Mouse (Mus musculus) bone marrow, adult 2 months (tissue): ENCODE results near the gene Rps6kb2. TPM values are rescaled to one million over a fixed set of nuclear protein-coding genes. Genes with fewer than 3 reads are reported as not detected.
"Not testable (repeated sequence)": the region's sequence is repeated elsewhere in the genome, so short reads cannot be mapped to it uniquely, and the experiment has no call there.

Source experiments
- H3K27ac ChIP-seq: fragments of 200-500 bp; 2 replicates; pipeline ENCODE4 v1.5.1; 2012; ENCODE audit warnings: low read depth, mild to moderate bottlenecking, control low read depth, inconsistent platforms, low read length; ENCODE audit not compliant: control insufficient read depth, poor library complexity, insufficient read depth
- H3K4me1 ChIP-seq: fragments of 200-500 bp; 2 replicates; pipeline ENCODE4 v1.6.1; 2011; ENCODE audit warnings: low read length; ENCODE audit not compliant: control insufficient read depth, insufficient read depth
- H3K4me3 ChIP-seq: fragments of 200-500 bp; replicated peaks from 2 replicates; pipeline ENCODE3; 2011; ENCODE audit warnings: mild to moderate bottlenecking, low read depth, low read length, control low read depth; ENCODE audit not compliant: control insufficient read depth
- CTCF ChIP-seq: fragments of 200-500 bp; IDR thresholded peaks from 2 replicates; pipeline ENCODE4 v1.5.1; 2011; ENCODE audit warnings: low read length, control low read depth; ENCODE audit not compliant: control insufficient read depth, insufficient read depth
- POLR2A ChIP-seq: fragments of 200-500 bp; IDR thresholded peaks from 2 replicates; pipeline ENCODE4 v1.6.1; 2011; ENCODE audit warnings: low read depth, mild to moderate bottlenecking, control low read depth, low read length, borderline replicate concordance; ENCODE audit not compliant: control insufficient read depth
- WGBS: fragments of 180-500 bp; shearing (Covaris S2); methylation state at CpG from one replicate; pipeline ENCODE4 v1.1.7; 2018; 5-methylcytosine and 5-hydroxymethylcytosine counted together
- polyA plus RNA-seq: library from polyadenylated mRNA; stranded (reverse); fragments of >200 nt; gene quantifications from 2 replicates; pipeline ENCODE4 v1.2.4, GENCODE M21; 2011; ENCODE audit warnings: low replicate concordance; ENCODE audit not compliant: missing spikeins, insufficient read depth, insufficient read length

Rps6kb2 gene
- polyA plus RNA-seq, 1 experiment: 86.1 TPM

- peaks cover 9% of the 10 kb centered on the region for H3K4me1 ChIP-seq
- whole genome bisulfite sequencing: 54% methylated on average over 7 of the region's 7 CpGs
- H3K27ac ChIP-seq: peak within 1 kb of the TSS; percentile 69
- TF ChIP-seq CTCF: no peak
- TF ChIP-seq POLR2A: no peak
- H3K4me3 ChIP-seq: no peak within 1 kb of the TSS
These were observed 19.3 kb downstream of the Rps6kb2 start, which contains the start of gene Cabp4 for GRCm38 (mm10) chr19:4143759-4144268. Gene Cabp4 (minus strand): TSS chr19:4144033.

GRCm38 (mm10) chr19:4142416-4143173 is 20.6 kb downstream of the Rps6kb2 start:
- peaks cover 5% of the 10 kb centered on the region for H3K4me1 ChIP-seq
- TF ChIP-seq POLR2A (no peak; the same call in 1 of the 2 replicates), CTCF (no peak)
- no peak overlapping the region for H3K27ac ChIP-seq
- 87% methylated on average over 18 of the region's 18 CpGs for WGBS
- no peak overlapping the region for H3K4me3 ChIP-seq

GRCm38 (mm10) chr19:4140147-4140546 is 23.0 kb downstream of the Rps6kb2 start:
- WGBS: 68% methylated on average over 6 of the region's 6 CpGs
- no peak for TF ChIP-seq POLR2A
- no peak for TF ChIP-seq CTCF
- H3K4me3 ChIP-seq: no peak overlapping the region
- no peak overlapping the region for H3K27ac ChIP-seq
- peaks cover 2% of the 10 kb centered on the region for H3K4me1 ChIP-seq

GRCm38 (mm10) chr19:4139446-4139845 is 23.7 kb downstream of the Rps6kb2 start, which contains the start of gene Gpr152:
Gene Gpr152 (plus strand): TSS chr19:4139787.
- peaks cover 2% of the 10 kb centered on the region for H3K4me1 ChIP-seq
- no peak within 1 kb of the TSS for H3K4me3 ChIP-seq
- TF ChIP-seq POLR2A (no peak), CTCF (no peak)
- WGBS: 81% methylated on average over 2 of the region's 2 CpGs
- no peak within 1 kb of the TSS for H3K27ac ChIP-seq

GRCm38 (mm10) chr19:4137913-4138312 is 25.2 kb downstream of the Rps6kb2 start:
- Histone ChIP-seq H3K4me3 (no peak overlapping the region), H3K4me1 (peaks cover under 1% of the 10 kb centered on the region), H3K27ac (no peak overlapping the region)
- WGBS: 40% methylated on average over 5 of the region's 5 CpGs
- TF ChIP-seq POLR2A (no peak), CTCF (no peak)

- Histone ChIP-seq H3K4me3 (no peak overlapping the region), H3K27ac (no peak overlapping the region), H3K4me1 (no peaks in the 10 kb centered on the region; the same call in none of the 2 replicates)
- TF ChIP-seq CTCF: peak; percentile 32; the same call in 1 of the 2 replicates
- no peak for TF ChIP-seq POLR2A
- 80% methylated on average over 5 of the region's 5 CpGs for WGBS
These were observed 26.7 kb downstream of the Rps6kb2 start for GRCm38 (mm10) chr19:4136463-4136862.

GRCm38 (mm10) chr19:4135963-4136345 is 27.2 kb downstream of the Rps6kb2 start:
- H3K4me3 ChIP-seq, H3K27ac ChIP-seq, H3K4me1 ChIP-seq: not testable (repeated sequence)
- peak; percentile 55; the same call in 1 of the 2 replicates for TF ChIP-seq CTCF
- WGBS: 14% methylated on average over 8 of the region's 8 CpGs

GRCm38 (mm10) chr19:4135229-4135962 is 27.8 kb downstream of the Rps6kb2 start:
- 91% methylated on average over 6 of the region's 6 CpGs for WGBS
- H3K27ac ChIP-seq: peak overlapping the region; percentile 58
- not testable (repeated sequence) for H3K4me3 ChIP-seq, H3K4me1 ChIP-seq
